Mouse (Mus musculus): Measurements from ENCODE around the gene Immp1l.

DNA sequence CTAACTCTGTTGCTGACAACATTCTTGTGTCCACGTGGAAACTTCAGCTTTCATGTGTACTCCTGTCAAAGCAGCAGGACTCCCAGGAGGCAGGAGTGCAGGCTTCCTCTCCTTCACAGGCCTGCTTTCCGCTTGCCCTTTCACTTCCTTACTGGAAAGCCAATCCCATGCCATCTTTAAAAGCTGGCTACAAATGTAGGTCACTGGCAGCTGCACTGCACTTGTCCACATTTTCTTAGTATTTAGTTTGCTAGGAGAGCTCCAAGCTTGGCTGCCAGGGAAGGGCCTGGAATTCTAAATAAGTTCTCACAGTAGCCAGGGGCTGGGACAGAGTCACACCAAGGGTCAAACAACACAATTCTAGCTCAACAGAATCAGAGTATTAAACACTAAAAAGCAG lies 49.7 kb upstream of the Immp1l start:
- no peak for TF ChIP-seq CTCF (IDR thresholded peaks at IDR 0.05)
- TF ChIP-seq EP300 (IDR thresholded peaks at IDR 0.05) = no peak

Measured in lung, postnatal 0 days (tissue).